Mouse (Mus musculus): ENCODE measurements around the gene Hs3st5. TPM values are rescaled to one million over a fixed set of nuclear protein-coding genes. Genes with fewer than 3 reads are reported as not detected.
"Not testable (repeated sequence)": the region's sequence is repeated elsewhere in the genome, so short reads cannot be mapped to it uniquely, and the experiment has no call there.

Hs3st5 gene
- 1 to 10 TPM; 1.8 to 6.0 (median 5.1) TPM for total RNA-seq (2022)

- no peak for DNase-seq (ENCODE audit: low spot score)
These were observed at the start of gene Hs3st5 for GRCm38 (mm10) chr10:36506727-36507555. Gene Hs3st5 (plus strand): TSS chr10:36506814.

GRCm38 (mm10) chr10:36468664-36469063 lies 38.0 kb upstream of the Hs3st5 start:
- no peak for DNase-seq (ENCODE audit: low spot score)

- DNase-seq (ENCODE audit: low spot score): no peak
These were observed 35.5 kb upstream of the Hs3st5 start for GRCm38 (mm10) chr10:36471135-36471534.

- no peak for DNase-seq (ENCODE audit: low spot score)
These were observed 31.8 kb upstream of the Hs3st5 start for GRCm38 (mm10) chr10:36474834-36475233.

DNA sequence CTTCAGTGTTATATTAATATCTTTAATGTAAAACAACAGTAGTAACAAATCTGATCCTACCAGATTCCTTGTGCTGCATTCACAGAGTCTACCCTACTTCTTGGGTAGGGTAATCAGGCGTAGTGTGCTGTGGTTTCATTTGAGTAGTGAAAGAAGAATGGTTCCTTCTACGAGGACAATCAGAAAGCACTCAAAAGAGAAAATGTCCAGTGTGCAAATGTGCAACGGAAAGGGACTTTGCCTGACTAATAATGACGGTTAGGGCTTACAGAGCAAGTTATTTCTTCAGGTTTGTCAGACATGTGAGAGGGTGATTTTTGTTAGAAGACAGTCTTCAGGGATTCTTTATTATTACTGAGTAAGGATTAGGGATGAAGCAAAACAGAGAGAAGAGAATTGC lies 29.1 kb upstream of the Hs3st5 start:
- DNase-seq (ENCODE audit: low spot score): no peak

- no peak for DNase-seq (ENCODE audit: low spot score)
These were observed 23.3 kb upstream of the Hs3st5 start for GRCm38 (mm10) chr10:36483362-36483761.

GRCm38 (mm10) chr10:36484011-36484410 lies 22.6 kb upstream of the Hs3st5 start:
- no peak for DNase-seq (ENCODE audit: low spot score)

- DNase-seq (ENCODE audit: low spot score): no peak
These were observed 21.8 kb upstream of the Hs3st5 start for GRCm38 (mm10) chr10:36484728-36485300.

DNA sequence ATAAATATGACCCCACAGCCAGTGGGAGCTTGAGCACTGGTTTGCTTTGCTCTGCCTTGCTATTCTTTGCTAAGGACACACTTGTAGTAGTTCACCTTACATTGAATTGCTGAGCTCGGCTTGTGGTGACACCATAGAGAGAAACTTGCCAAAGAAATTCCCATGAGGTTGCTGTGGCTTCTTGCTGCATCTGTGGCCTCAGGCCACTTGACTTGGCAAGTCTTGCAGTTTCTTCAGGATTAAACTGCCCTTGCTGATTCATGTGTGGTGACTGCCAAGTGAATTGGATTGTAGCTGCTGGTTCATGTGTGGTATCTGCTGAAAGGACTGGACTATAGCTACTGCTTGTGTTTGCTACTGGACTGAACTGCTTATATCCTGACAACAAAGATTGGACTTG lies 13.0 kb upstream of the Hs3st5 start:
- no peak for DNase-seq (ENCODE audit: low spot score)

DNA sequence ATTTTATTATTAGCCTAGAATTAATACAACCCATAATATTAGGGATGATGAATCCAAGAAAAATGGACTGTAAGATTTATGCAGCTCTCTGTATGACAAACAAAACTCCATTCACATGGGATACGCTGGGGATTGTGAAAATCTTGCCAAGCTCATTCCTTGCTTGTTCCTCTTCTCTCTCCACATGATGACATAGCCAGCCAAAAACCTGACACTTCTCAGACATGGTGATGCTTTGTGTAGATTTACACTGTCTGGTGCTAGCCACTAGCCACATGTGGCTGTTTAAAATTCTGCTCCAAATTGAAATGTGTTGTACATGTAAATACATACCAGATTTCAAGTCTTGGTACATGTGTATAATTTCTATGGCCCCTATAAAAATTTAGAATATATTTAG lies 6.9 kb upstream of the Hs3st5 start:
- DNase-seq (ENCODE audit: low spot score): no peak

DNA sequence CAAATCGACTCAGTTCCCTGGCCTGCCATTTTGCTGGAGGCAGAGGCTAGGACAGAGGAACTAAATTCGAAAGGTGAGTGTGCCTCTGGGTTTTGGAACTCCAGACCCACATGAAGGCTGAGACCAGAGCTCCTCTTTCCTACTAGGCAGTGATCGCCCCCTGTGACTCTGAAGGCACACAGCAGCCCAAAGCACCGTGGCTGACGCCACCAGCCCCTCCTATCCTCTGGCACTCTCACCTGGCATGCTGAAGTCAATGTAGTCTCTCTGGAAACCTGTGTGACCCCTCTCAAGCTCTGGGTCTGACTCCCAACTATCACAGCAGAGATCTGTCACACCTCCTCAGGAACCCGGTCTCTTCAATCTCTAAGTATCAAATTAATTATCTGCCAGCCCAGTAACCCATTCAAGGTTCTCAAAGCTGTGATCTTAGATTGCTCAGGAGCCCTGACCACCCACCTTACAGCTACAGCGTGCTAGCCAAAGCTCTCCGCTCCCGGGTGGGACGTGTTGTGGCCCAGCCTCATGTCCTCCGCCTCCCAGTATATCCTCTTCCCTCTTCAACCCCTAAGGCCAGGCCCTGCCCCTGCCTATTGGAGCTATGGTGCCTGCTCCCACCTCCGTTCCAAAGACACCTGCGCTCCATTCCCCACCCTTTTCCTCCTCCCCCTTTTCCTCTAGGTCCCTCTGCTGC lies 434 bp upstream of the Hs3st5 start:
- DNase-seq (ENCODE audit: low spot score): no peak

DNA sequence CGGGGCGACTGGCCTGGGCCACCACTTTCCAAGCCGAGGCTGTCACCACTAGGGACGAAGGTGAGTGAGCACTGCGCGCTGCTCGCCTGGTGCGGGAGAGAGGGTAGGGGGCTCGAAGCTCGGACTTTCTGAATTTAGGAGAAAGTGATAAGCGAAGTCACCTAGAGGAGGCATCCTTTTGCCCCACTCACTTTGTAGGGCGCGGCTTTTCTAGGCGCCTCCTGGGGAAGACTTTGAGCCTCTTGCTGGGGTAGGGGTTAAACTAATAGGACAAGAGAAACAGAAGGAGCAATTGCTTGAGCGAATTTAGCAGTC lies 899 bp downstream of the Hs3st5 start:
- no peak for DNase-seq (ENCODE audit: low spot score)

GRCm38 (mm10) chr10:36507991-36508546 lies 1.5 kb downstream of the Hs3st5 start:
- DNase-seq (ENCODE audit: low spot score): no peak

DNA sequence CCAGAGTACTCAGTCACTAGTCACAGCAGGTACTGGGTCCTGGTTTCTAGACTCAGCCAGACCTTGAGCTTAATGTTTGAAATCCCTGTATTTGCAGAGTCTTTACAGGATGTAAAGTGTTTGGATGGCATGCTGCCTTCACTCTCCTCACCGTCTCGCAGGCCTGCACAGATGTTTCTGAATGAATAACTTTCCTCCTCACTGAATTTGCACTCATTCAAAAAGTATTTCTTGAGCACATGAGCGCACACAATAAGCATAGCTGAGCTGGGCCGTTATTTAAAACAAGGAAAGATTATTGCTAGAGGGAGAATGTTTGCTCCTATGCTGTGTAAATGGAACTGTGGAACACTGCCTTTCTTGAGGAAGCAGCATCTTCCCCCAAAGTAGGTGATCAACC lies 2.9 kb downstream of the Hs3st5 start:
- no peak for DNase-seq (ENCODE audit: low spot score)

DNA sequence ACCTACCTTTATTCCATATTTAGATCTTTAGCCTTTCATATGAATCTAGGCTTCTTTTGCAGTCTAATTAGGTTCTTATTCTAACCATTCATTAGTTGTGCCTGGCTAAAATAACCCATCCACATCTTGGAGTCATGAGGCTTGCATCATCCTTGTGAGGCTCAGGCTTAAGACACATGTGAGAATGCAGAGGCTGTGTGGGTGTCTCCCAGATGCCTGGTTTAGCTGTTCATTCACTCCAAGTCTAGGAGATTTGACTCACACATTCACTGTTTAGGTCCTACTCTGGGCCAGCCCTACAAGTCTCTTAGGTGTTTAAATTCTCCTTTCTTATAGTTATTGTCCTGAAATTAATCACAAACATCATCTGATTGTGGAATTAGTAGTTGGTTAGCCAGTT lies 17.3 kb downstream of the Hs3st5 start:
- no peak for DNase-seq (ENCODE audit: low spot score)

DNA sequence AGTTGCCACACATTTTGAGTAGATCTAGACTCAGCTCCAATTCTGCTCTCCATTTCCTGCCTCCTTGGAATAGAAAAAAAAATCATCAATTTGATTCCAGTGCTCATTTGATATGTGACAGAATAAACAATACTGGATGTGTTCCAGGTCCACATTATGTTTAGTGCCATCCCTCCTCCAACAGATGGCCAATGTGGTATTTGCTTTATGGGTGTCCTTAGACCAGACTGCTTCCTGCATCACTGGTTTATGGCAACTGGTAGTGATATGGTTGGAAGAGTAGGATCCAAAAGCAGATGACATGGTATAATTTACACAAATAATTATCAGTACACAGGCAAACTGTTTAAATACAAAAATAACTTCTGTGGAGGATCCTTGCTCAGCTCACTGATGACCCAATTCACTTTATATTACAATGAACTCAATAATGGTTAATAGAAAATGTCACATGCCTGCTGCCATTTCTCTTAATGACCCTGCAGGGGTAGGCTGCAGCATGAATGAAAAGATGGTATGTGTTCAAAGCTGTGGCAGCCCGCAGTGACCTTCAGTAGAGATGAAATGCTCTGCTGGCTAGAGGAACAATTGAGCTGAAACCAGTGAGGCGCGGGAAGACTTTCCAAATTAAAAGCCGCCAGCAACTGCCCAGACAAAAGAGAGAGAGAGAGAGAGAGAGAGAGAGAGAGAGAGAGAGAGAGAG lies 27.2 kb downstream of the Hs3st5 start:
- DNase-seq (ENCODE audit: low spot score): no peak

DNA sequence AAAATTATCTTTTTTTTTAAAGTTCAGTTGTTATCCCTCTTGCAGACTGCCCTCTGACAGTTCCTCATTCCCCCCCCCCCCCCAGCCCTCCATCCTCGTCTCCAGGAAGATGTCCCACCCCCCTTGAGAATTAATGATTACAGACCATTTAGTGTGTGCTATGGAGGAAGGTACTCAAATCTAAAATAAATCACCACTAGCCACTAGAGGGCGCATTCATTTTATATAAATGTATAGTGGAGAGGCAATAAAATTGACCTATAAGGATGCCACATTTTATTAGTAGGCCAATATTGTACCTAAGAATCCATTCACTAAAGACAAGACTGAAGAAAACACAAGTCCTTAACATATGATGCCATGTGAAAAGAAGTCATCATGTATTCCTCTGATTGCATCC lies 40.0 kb downstream of the Hs3st5 start:
- DNase-seq (ENCODE audit: low spot score): peak; percentile 15

GRCm38 (mm10) chr10:36547713-36548112 lies 41.1 kb downstream of the Hs3st5 start:
- DNase-seq (ENCODE audit: low spot score): not testable (repeated sequence)

DNA sequence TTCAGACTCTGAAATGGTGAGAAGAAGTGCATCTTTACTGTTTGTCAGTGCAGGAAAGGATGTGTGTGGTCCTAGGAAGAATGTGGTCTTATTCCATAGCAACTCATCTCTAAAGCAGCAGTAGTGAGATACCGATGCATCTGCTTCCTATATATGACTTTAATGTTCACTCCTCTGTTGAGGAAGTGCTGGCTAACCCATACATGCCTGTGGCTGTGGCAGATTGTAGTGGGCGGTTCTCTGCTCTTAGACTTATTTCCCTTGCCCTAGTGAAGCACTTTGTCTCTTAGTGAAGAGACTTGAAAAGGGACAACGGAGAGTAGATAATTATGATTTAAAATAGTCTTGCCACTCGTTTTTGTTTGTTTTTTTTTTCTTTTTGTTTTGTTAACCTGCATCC lies 47.4 kb downstream of the Hs3st5 start:
- no peak for DNase-seq (ENCODE audit: low spot score)

DNA sequence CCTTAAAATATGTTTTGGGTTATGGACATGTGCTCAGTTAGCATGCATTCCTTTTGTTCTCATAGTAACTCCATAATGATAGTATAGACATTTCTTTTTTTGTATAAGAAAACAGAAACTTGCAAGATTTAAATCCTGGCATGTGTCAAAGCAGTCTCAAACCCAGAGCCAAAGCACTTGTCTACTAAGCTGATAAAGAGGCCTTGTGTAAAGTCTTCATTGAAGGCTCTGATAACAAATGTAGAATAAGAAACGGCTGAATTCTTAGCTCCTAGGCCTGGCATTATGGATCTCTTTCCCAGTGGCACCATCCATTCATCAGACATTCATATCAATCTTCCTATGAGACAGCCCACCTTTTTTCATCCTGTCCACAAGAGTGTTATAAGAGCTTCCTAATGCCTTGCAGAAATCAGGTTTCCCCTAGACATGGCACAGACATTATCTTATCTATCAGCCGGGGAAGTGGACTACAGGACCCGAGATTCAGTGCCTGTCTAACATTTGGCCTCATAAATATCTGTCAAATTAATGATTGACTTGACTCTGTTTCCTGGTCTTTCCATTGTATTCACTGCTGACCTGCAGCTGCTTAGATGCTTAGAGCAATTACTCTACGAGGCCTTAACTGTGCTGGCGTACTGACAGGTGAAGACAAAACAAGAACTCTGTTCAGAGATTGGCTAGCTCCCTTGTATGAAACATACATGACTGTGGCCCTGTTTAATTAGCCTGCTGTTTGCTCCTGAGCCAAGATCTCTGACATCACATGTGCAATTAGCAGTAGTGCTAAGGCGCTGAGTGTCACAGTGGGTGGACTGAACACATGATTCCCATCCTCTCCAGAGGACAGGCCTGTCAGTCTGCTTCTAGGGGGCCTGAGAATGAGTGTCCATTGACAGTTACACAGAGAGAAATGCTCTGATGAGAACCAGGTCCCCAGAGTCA lies 48.6 kb downstream of the Hs3st5 start:
- no peak for DNase-seq (ENCODE audit: low spot score)

GRCm38 (mm10) chr10:36556128-36556527 lies 49.5 kb downstream of the Hs3st5 start:
- DNase-seq (ENCODE audit: low spot score): no peak

Data from heart, adult 8-10 months (tissue).